Mouse (Mus musculus): ENCODE data around the gene Lamtor3. TPM values are rescaled to one million over a fixed set of nuclear protein-coding genes. Genes with fewer than 3 reads are reported as not detected.
A peak's percentile ranks its signal among the peaks of the same experiment; 100 is the strongest.

The Lamtor3 gene
- polyA plus RNA-seq, 2 experiments = 35.2 to 54.3 TPM

DNA sequence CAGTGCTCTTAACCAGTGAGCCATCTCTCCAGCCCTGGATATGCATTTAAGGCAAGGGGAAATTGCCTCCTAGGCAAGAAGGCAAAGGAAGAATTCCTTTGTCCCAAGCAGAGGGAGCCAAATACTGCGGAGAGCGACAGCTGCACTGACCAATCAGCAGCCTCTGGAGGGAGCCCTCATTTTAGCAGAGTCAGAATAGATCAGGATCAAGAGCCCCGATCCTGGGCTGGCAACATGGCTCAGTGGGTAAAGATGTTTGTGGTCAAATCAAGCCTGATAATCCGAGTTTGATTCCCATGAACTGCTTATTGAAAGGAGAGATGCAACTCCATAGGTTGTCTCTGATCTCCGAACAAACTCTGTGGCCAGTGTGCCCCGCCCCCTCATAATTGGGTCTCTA is 20.3 kb downstream of the Lamtor3 start:
- TF ChIP-seq CTCF (IDR thresholded peaks at IDR 0.05; ENCODE audit: low read depth) (peak; percentile 54), EP300 (IDR thresholded peaks at IDR 0.05; ENCODE audit: low read depth) (no peak)
- ATAC-seq (ENCODE audit: insufficient read depth) = no peak
- H3K4me3 ChIP-seq (ENCODE audit: insufficient read depth in 1 of 2, low read depth in 2 of 2, low read length in 2 of 2) = no peak overlapping the region
- no peak for DNase-seq (ENCODE audit: low read depth in 3 of 3, low spot score in 3 of 3)
- H3K36me3 ChIP-seq (replicated peaks; ENCODE audit: control insufficient read depth, insufficient read depth, low read depth) = peaks cover 10% of the 10 kb centered on the region
- H3K9ac ChIP-seq (replicated peaks) = no peak overlapping the region
- H3K4me1 ChIP-seq (replicated peaks; ENCODE audit: control insufficient read depth in 2 of 2, insufficient read depth in 2 of 2, low read length in 1 of 2) = peaks cover 30 to 38% of the 10 kb centered on the region in 2 experiments
- no peaks in the 10 kb centered on the region for H3K9me3 ChIP-seq (ENCODE audit: control insufficient read depth, low read length)
- no peaks in the 10 kb centered on the region for H3K27me3 ChIP-seq (ENCODE audit: control insufficient read depth, insufficient read depth, low read length)
- 62% methylated on average over 6 of the region's 6 CpGs for WGBS (ENCODE audit: insufficient replicate concordance)
- no peak overlapping the region for H3K4me2 ChIP-seq (ENCODE audit: low read depth)
- H3K27ac ChIP-seq = no peak overlapping the region

- TF ChIP-seq CTCF (IDR thresholded peaks at IDR 0.05; ENCODE audit: low read depth) = no peak
- peak; percentile 61; the same call in 1 of the 2 replicates for TF ChIP-seq EP300 (IDR thresholded peaks at IDR 0.05; ENCODE audit: low read depth)
- peaks cover 8% of the 10 kb centered on the region for H3K36me3 ChIP-seq (replicated peaks; ENCODE audit: control insufficient read depth, insufficient read depth, low read depth)
- peak overlapping the region; percentile 19; the same call in 1 of the 2 replicates for H3K9ac ChIP-seq (replicated peaks)
- H3K9me3 ChIP-seq (ENCODE audit: control insufficient read depth, low read length) = no peaks in the 10 kb centered on the region
- DNase-seq (ENCODE audit: low read depth in 3 of 3, low spot score in 3 of 3) = peak in 1 of 3 experiments; percentile 62
- peaks cover 39 to 50% of the 10 kb centered on the region in 2 experiments for H3K4me1 ChIP-seq (replicated peaks; ENCODE audit: control insufficient read depth in 2 of 2, insufficient read depth in 2 of 2, low read length in 1 of 2)
- ATAC-seq (ENCODE audit: insufficient read depth) = peak; percentile 76
- H3K4me3 ChIP-seq (ENCODE audit: insufficient read depth in 1 of 2, low read depth in 2 of 2, low read length in 2 of 2) = no peak overlapping the region
- peak overlapping the region; percentile 51 for H3K4me2 ChIP-seq (ENCODE audit: low read depth)
- peak overlapping the region; percentile 63 for H3K27ac ChIP-seq
- WGBS (ENCODE audit: insufficient replicate concordance) = 20% methylated on average over 4 of the region's 4 CpGs
- no peaks in the 10 kb centered on the region for H3K27me3 ChIP-seq (ENCODE audit: control insufficient read depth, insufficient read depth, low read length)
Observed at GRCm38 (mm10) chr3:137940757-137941156, 22.5 kb downstream of the Lamtor3 start.

DNA sequence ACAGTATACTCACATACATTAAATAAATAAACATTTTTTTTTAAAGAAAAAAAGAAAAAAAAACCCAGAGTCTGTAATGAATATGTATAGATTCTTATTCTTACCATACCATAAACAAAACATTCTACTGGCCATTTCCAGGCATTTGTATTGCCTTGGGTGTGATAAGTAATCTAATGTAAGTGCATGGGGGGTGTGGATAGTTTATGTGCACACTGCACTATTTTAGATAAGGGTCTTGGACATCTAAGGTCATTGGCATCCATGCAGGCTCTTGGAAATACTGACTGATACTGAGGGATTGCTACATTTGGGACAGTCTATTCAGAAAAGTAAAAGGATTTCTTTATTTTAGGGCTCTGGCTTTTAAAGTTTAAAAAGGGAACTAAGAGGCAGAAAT is 23.2 kb downstream of the Lamtor3 start:
- H3K9me3 ChIP-seq (ENCODE audit: control insufficient read depth, low read length) = no peaks in the 10 kb centered on the region
- H3K27me3 ChIP-seq (ENCODE audit: control insufficient read depth, insufficient read depth, low read length) = no peaks in the 10 kb centered on the region
- H3K4me2 ChIP-seq (ENCODE audit: low read depth) = peak overlapping the region; percentile 51
- H3K9ac ChIP-seq (replicated peaks) = no peak overlapping the region; the same call in 1 of the 2 replicates
- DNase-seq (ENCODE audit: low read depth in 3 of 3, low spot score in 3 of 3) (peak in 1 of 3 experiments; percentile 54), ATAC-seq (ENCODE audit: insufficient read depth) (peak; percentile 51)
- H3K36me3 ChIP-seq (replicated peaks; ENCODE audit: control insufficient read depth, insufficient read depth, low read depth) = peaks cover 8% of the 10 kb centered on the region
- H3K4me3 ChIP-seq (ENCODE audit: insufficient read depth in 1 of 2, low read depth in 2 of 2, low read length in 2 of 2) = no peak overlapping the region
- TF ChIP-seq EP300 (IDR thresholded peaks at IDR 0.05; ENCODE audit: low read depth) (peak; percentile 78), CTCF (IDR thresholded peaks at IDR 0.05; ENCODE audit: low read depth) (no peak)
- peak overlapping the region; percentile 63; the same call in 1 of the 2 replicates for H3K27ac ChIP-seq
- H3K4me1 ChIP-seq (replicated peaks; ENCODE audit: control insufficient read depth in 2 of 2, insufficient read depth in 2 of 2, low read length in 1 of 2) = peaks cover 39 to 52% of the 10 kb centered on the region in 2 experiments

- 67% methylated on average over 12 of the region's 12 CpGs for WGBS (ENCODE audit: insufficient replicate concordance)
- Histone ChIP-seq H3K9ac (replicated peaks) (no peak overlapping the region), H3K4me2 (ENCODE audit: low read depth) (peak overlapping the region; percentile 38; the same call in 1 of the 2 replicates), H3K4me1 (replicated peaks; ENCODE audit: control insufficient read depth in 2 of 2, insufficient read depth in 2 of 2, low read length in 1 of 2) (peaks cover 42 to 52% of the 10 kb centered on the region in 2 experiments), H3K9me3 (ENCODE audit: control insufficient read depth, low read length) (no peaks in the 10 kb centered on the region), H3K36me3 (replicated peaks; ENCODE audit: control insufficient read depth, insufficient read depth, low read depth) (peaks cover 5% of the 10 kb centered on the region), H3K4me3 (ENCODE audit: insufficient read depth in 1 of 2, low read depth in 2 of 2, low read length in 2 of 2) (no peak overlapping the region), H3K27me3 (ENCODE audit: control insufficient read depth, insufficient read depth, low read length) (no peaks in the 10 kb centered on the region), H3K27ac (peak overlapping the region; percentile 21)
- TF ChIP-seq CTCF (IDR thresholded peaks at IDR 0.05; ENCODE audit: low read depth) = no peak
- no peak for TF ChIP-seq EP300 (IDR thresholded peaks at IDR 0.05; ENCODE audit: low read depth)
- ATAC-seq (ENCODE audit: insufficient read depth) = no peak
- DNase-seq (ENCODE audit: low read depth in 3 of 3, low spot score in 3 of 3) = no peak
Observed at GRCm38 (mm10) chr3:137942098-137942622, 23.9 kb downstream of the Lamtor3 start.

- peak overlapping the region; percentile 24; the same call in 1 of the 2 replicates for H3K4me2 ChIP-seq (ENCODE audit: low read depth)
- no peaks in the 10 kb centered on the region for H3K9me3 ChIP-seq (ENCODE audit: control insufficient read depth, low read length)
Observed at GRCm38 (mm10) chr3:137943737-137944154, 25.4 kb downstream of the Lamtor3 start.

More at GRCm38 (mm10) chr3:137943737-137944154, 25.4 kb downstream of the Lamtor3 start:
- ATAC-seq (ENCODE audit: insufficient read depth) (peak; percentile 64), DNase-seq (ENCODE audit: low read depth in 3 of 3, low spot score in 3 of 3) (peak; percentile 50 to 61 (median 61))
- H3K4me1 ChIP-seq (replicated peaks; ENCODE audit: control insufficient read depth in 2 of 2, insufficient read depth in 2 of 2, low read length in 1 of 2) = peaks cover 47 to 58% of the 10 kb centered on the region in 2 experiments
- H3K9ac ChIP-seq (replicated peaks) = no peak overlapping the region; the same call in 1 of the 2 replicates
- H3K27ac ChIP-seq = peak overlapping the region; percentile 31
- H3K36me3 ChIP-seq (replicated peaks; ENCODE audit: control insufficient read depth, insufficient read depth, low read depth) = no peaks in the 10 kb centered on the region; the same call in 1 of the 2 replicates
- H3K27me3 ChIP-seq (ENCODE audit: control insufficient read depth, insufficient read depth, low read length) = no peaks in the 10 kb centered on the region
- no peak overlapping the region for H3K4me3 ChIP-seq (ENCODE audit: insufficient read depth in 1 of 2, low read depth in 2 of 2, low read length in 2 of 2)
- TF ChIP-seq CTCF (IDR thresholded peaks at IDR 0.05; ENCODE audit: low read depth) (no peak), EP300 (IDR thresholded peaks at IDR 0.05; ENCODE audit: low read depth) (peak; percentile 55; the same call in 1 of the 2 replicates)
- 6% methylated on average over 6 of the region's 6 CpGs for WGBS (ENCODE audit: insufficient replicate concordance)
